Mouse (Mus musculus): ENCODE measurements around the gene Tcirg1. TPM values are rescaled to one million over a fixed set of nuclear protein-coding genes. Genes with fewer than 3 reads are reported as not detected.

Tcirg1 gene
- polyA plus RNA-seq, 1 experiment from 2014 or later: 16.8 TPM

- Histone ChIP-seq H3K4me2 (no peak overlapping the region), H3K27me3 (no peaks in the 10 kb centered on the region), H3K9me3 (no peaks in the 10 kb centered on the region), H3K36me3 (no peaks in the 10 kb centered on the region), H3K4me3 (no peak overlapping the region), H3K9ac (no peak overlapping the region), H3K4me1 (replicated peaks) (peaks cover 22% of the 10 kb centered on the region), H3K27ac (replicated peaks) (no peak overlapping the region)
- ATAC-seq (ENCODE audit: low FRiP score, low read depth): no peak
- 80% methylated on average over 6 of the region's 6 CpGs for WGBS
These were observed 18.9 kb upstream of the Tcirg1 start for GRCm38 (mm10) chr19:3925859-3926258.

GRCm38 (mm10) chr19:3924868-3925267 lies 17.9 kb upstream of the Tcirg1 start:
- no peak overlapping the region for H3K4me3 ChIP-seq
- H3K36me3 ChIP-seq: no peaks in the 10 kb centered on the region
- no peak overlapping the region for H3K27ac ChIP-seq (replicated peaks)
- H3K9me3 ChIP-seq: no peaks in the 10 kb centered on the region
- 96% methylated on average over 7 of the region's 7 CpGs for WGBS
- H3K4me2 ChIP-seq: no peak overlapping the region
- no peaks in the 10 kb centered on the region for H3K27me3 ChIP-seq
- no peak for ATAC-seq (ENCODE audit: low FRiP score, low read depth)
- no peak overlapping the region for H3K9ac ChIP-seq
- peaks cover 12% of the 10 kb centered on the region for H3K4me1 ChIP-seq (replicated peaks)

- Histone ChIP-seq H3K9me3 (no peaks in the 10 kb centered on the region), H3K4me3 (no peak overlapping the region), H3K27ac (replicated peaks) (no peak overlapping the region), H3K4me2 (no peak overlapping the region), H3K36me3 (no peaks in the 10 kb centered on the region), H3K27me3 (no peaks in the 10 kb centered on the region), H3K9ac (no peak overlapping the region), H3K4me1 (replicated peaks) (peaks cover 5% of the 10 kb centered on the region; the same call in 1 of the 2 replicates)
- WGBS: 80% methylated on average over 8 of the region's 8 CpGs
- ATAC-seq (ENCODE audit: low FRiP score, low read depth): no peak
These were observed 17.3 kb upstream of the Tcirg1 start for GRCm38 (mm10) chr19:3924190-3924589.

GRCm38 (mm10) chr19:3923586-3923985 lies 16.7 kb upstream of the Tcirg1 start:
- Histone ChIP-seq H3K36me3 (no peaks in the 10 kb centered on the region), H3K27ac (replicated peaks) (no peak overlapping the region), H3K9ac (no peak overlapping the region), H3K9me3 (no peaks in the 10 kb centered on the region), H3K4me2 (no peak overlapping the region), H3K4me1 (replicated peaks) (no peaks in the 10 kb centered on the region), H3K4me3 (no peak overlapping the region), H3K27me3 (no peaks in the 10 kb centered on the region)
- 67% methylated on average over 13 of the region's 13 CpGs for WGBS
- ATAC-seq (ENCODE audit: low FRiP score, low read depth): peak; percentile 14; the same call in 1 of the 2 replicates

GRCm38 (mm10) chr19:3922661-3923371 lies 15.9 kb upstream of the Tcirg1 start:
- Histone ChIP-seq H3K9ac (no peak overlapping the region), H3K4me2 (no peak overlapping the region), H3K4me1 (replicated peaks) (no peaks in the 10 kb centered on the region), H3K36me3 (no peaks in the 10 kb centered on the region), H3K9me3 (no peaks in the 10 kb centered on the region), H3K27me3 (no peaks in the 10 kb centered on the region), H3K4me3 (no peak overlapping the region), H3K27ac (replicated peaks) (no peak overlapping the region)
- ATAC-seq (ENCODE audit: low FRiP score, low read depth): no peak
- WGBS: 62% methylated on average over 10 of the region's 10 CpGs

- Histone ChIP-seq H3K27ac (replicated peaks) (no peak overlapping the region), H3K4me2 (no peak overlapping the region), H3K9ac (no peak overlapping the region), H3K36me3 (no peaks in the 10 kb centered on the region), H3K4me3 (no peak overlapping the region), H3K4me1 (replicated peaks) (no peaks in the 10 kb centered on the region), H3K9me3 (no peaks in the 10 kb centered on the region), H3K27me3 (no peaks in the 10 kb centered on the region)
- ATAC-seq (ENCODE audit: low FRiP score, low read depth): no peak
These were observed 13.0 kb upstream of the Tcirg1 start for GRCm38 (mm10) chr19:3919928-3920327.

- Histone ChIP-seq H3K4me3 (no peak overlapping the region), H3K27me3 (no peaks in the 10 kb centered on the region), H3K36me3 (no peaks in the 10 kb centered on the region), H3K9me3 (no peaks in the 10 kb centered on the region), H3K9ac (no peak overlapping the region), H3K4me2 (no peak overlapping the region), H3K27ac (replicated peaks) (no peak overlapping the region), H3K4me1 (replicated peaks) (peaks cover 13% of the 10 kb centered on the region)
- ATAC-seq (ENCODE audit: low FRiP score, low read depth): no peak
- WGBS: 79% methylated on average over 11 of the region's 11 CpGs
These were observed 9.8 kb upstream of the Tcirg1 start for GRCm38 (mm10) chr19:3916727-3917126.

GRCm38 (mm10) chr19:3914535-3914934 lies 7.6 kb upstream of the Tcirg1 start:
- Histone ChIP-seq H3K9me3 (no peaks in the 10 kb centered on the region), H3K27me3 (no peaks in the 10 kb centered on the region), H3K9ac (no peak overlapping the region), H3K36me3 (peaks cover 8% of the 10 kb centered on the region; the same call in 1 of the 2 replicates), H3K27ac (replicated peaks) (no peak overlapping the region), H3K4me3 (no peak overlapping the region), H3K4me2 (no peak overlapping the region), H3K4me1 (replicated peaks) (peaks cover 22% of the 10 kb centered on the region)
- no peak for ATAC-seq (ENCODE audit: low FRiP score, low read depth)
- 91% methylated on average over 5 of the region's 5 CpGs for WGBS

GRCm38 (mm10) chr19:3913692-3914091 lies 6.8 kb upstream of the Tcirg1 start:
- Histone ChIP-seq H3K27ac (replicated peaks) (peak overlapping the region; percentile 83), H3K36me3 (peaks cover 12% of the 10 kb centered on the region; the same call in 1 of the 2 replicates), H3K27me3 (no peaks in the 10 kb centered on the region), H3K4me3 (peak overlapping the region; percentile 74), H3K9ac (peak overlapping the region; percentile 16; the same call in 1 of the 2 replicates), H3K4me1 (replicated peaks) (peaks cover 22% of the 10 kb centered on the region), H3K9me3 (no peaks in the 10 kb centered on the region), H3K4me2 (peak overlapping the region; percentile 76)
- ATAC-seq (ENCODE audit: low FRiP score, low read depth): no peak
- WGBS: 91% methylated on average over 8 of the region's 8 CpGs

GRCm38 (mm10) chr19:3912337-3913204 lies 5.6 kb upstream of the Tcirg1 start, which contains the start of gene Ndufs8:
Ndufs8 (minus strand) TSS chr19:3912774.
- peaks cover 16% of the 10 kb centered on the region for H3K36me3 ChIP-seq
- peak within 1 kb of the TSS; percentile 82 for H3K4me2 ChIP-seq
- peak within 1 kb of the TSS; percentile 74 for H3K4me3 ChIP-seq
- H3K27me3 ChIP-seq: no peaks in the 10 kb centered on the region
- no peaks in the 10 kb centered on the region for H3K9me3 ChIP-seq
- WGBS: under 1% methylated on average over 43 of the region's 43 CpGs
- H3K9ac ChIP-seq: peak within 1 kb of the TSS; percentile 67
- ATAC-seq (ENCODE audit: low FRiP score, low read depth): peak; percentile 98
- peaks cover 24% of the 10 kb centered on the region for H3K4me1 ChIP-seq (replicated peaks)
- H3K27ac ChIP-seq (replicated peaks): peak within 1 kb of the TSS; percentile 90

GRCm38 (mm10) chr19:3910206-3910605 lies 3.3 kb upstream of the Tcirg1 start:
- H3K36me3 ChIP-seq: peaks cover 16% of the 10 kb centered on the region
- no peaks in the 10 kb centered on the region for H3K9me3 ChIP-seq
- ATAC-seq (ENCODE audit: low FRiP score, low read depth): no peak
- no peak overlapping the region for H3K27ac ChIP-seq (replicated peaks)
- H3K9ac ChIP-seq: no peak overlapping the region
- no peak overlapping the region for H3K4me2 ChIP-seq
- peaks cover 40% of the 10 kb centered on the region for H3K4me1 ChIP-seq (replicated peaks)
- H3K27me3 ChIP-seq: 0 out of 2 replicates have a peak, but pooled peaks cover 3% of the 10 kb centered on the region
- WGBS: 81% methylated on average over 5 of the region's 5 CpGs
- no peak overlapping the region for H3K4me3 ChIP-seq

All from hindbrain, embryonic 15.5 days (tissue).